Mouse (Mus musculus): Measurements from ENCODE around the gene Adgrl4. TPM values are rescaled to one million over a fixed set of nuclear protein-coding genes. Genes with fewer than 3 reads are reported as not detected.

The Adgrl4 gene
- polyA plus RNA-seq, 1 experiment from 2014 or later, result 15.2 TPM

- Histone ChIP-seq H3K4me3 (no peak overlapping the region), H3K4me1 (replicated peaks) (no peaks in the 10 kb centered on the region)
- 80% methylated on average over 5 of the region's 5 CpGs for WGBS
These were observed 73.5 kb downstream of the Adgrl4 start for GRCm38 (mm10) chr3:151511184-151511583.

GRCm38 (mm10) chr3:151547182-151547581, 109.5 kb downstream of the Adgrl4 start:
- Histone ChIP-seq H3K4me2 (no peak overlapping the region), H3K36me3 (no peaks in the 10 kb centered on the region), H3K4me1 (replicated peaks) (no peaks in the 10 kb centered on the region), H3K9me3 (replicated peaks) (no peaks in the 10 kb centered on the region), H3K27me3 (no peaks in the 10 kb centered on the region), H3K9ac (no peak overlapping the region), H3K4me3 (no peak overlapping the region), H3K27ac (no peak overlapping the region)
- no peak for ATAC-seq (replicated peaks; ENCODE audit: insufficient number of reproducible peaks, insufficient read depth, low FRiP score, low read depth)
- WGBS, result 76% methylated on average over 3 of the region's 3 CpGs

More at GRCm38 (mm10) chr3:151511184-151511583, 73.5 kb downstream of the Adgrl4 start:
- ATAC-seq (replicated peaks; ENCODE audit: insufficient number of reproducible peaks, insufficient read depth, low FRiP score, low read depth), result no peak
- Histone ChIP-seq H3K36me3 (no peaks in the 10 kb centered on the region), H3K9me3 (replicated peaks) (no peaks in the 10 kb centered on the region), H3K27ac (no peak overlapping the region), H3K9ac (no peak overlapping the region), H3K27me3 (no peaks in the 10 kb centered on the region), H3K4me2 (no peak overlapping the region)

- H3K4me1 ChIP-seq (replicated peaks), result no peaks in the 10 kb centered on the region
- no peak overlapping the region for H3K4me3 ChIP-seq
- no peak overlapping the region for H3K9ac ChIP-seq
- no peak overlapping the region for H3K27ac ChIP-seq
- H3K4me2 ChIP-seq, result no peak overlapping the region
- no peak for ATAC-seq (replicated peaks; ENCODE audit: insufficient number of reproducible peaks, insufficient read depth, low FRiP score, low read depth)
- WGBS, result 39% methylated on average over 5 of the region's 5 CpGs
- H3K36me3 ChIP-seq, result no peaks in the 10 kb centered on the region
- no peaks in the 10 kb centered on the region for H3K27me3 ChIP-seq
- no peaks in the 10 kb centered on the region for H3K9me3 ChIP-seq (replicated peaks)
These were observed 113.3 kb downstream of the Adgrl4 start for GRCm38 (mm10) chr3:151551002-151551401.

GRCm38 (mm10) chr3:151556635-151557034, 118.9 kb downstream of the Adgrl4 start:
- WGBS, result 83% methylated on average over 2 of the region's 2 CpGs
- Histone ChIP-seq H3K27me3 (no peaks in the 10 kb centered on the region), H3K9me3 (replicated peaks) (no peaks in the 10 kb centered on the region), H3K4me1 (replicated peaks) (no peaks in the 10 kb centered on the region), H3K4me3 (no peak overlapping the region), H3K36me3 (no peaks in the 10 kb centered on the region), H3K27ac (no peak overlapping the region), H3K4me2 (no peak overlapping the region), H3K9ac (no peak overlapping the region)
- no peak for ATAC-seq (replicated peaks; ENCODE audit: insufficient number of reproducible peaks, insufficient read depth, low FRiP score, low read depth)

- 32% methylated on average over 2 of the region's 2 CpGs for WGBS
These were observed 119.4 kb downstream of the Adgrl4 start for GRCm38 (mm10) chr3:151557125-151557524.

GRCm38 (mm10) chr3:151557607-151558006, 119.9 kb downstream of the Adgrl4 start:
- H3K4me3 ChIP-seq, result no peak overlapping the region
- 55% methylated on average over 5 of the region's 5 CpGs for WGBS
- no peak overlapping the region for H3K4me2 ChIP-seq
- H3K9me3 ChIP-seq (replicated peaks), result no peaks in the 10 kb centered on the region
- no peaks in the 10 kb centered on the region for H3K27me3 ChIP-seq
- no peak for ATAC-seq (replicated peaks; ENCODE audit: insufficient number of reproducible peaks, insufficient read depth, low FRiP score, low read depth)
- no peak overlapping the region for H3K9ac ChIP-seq
- no peaks in the 10 kb centered on the region for H3K4me1 ChIP-seq (replicated peaks)
- no peak overlapping the region for H3K27ac ChIP-seq
- H3K36me3 ChIP-seq, result no peaks in the 10 kb centered on the region

More at GRCm38 (mm10) chr3:151557125-151557524, 119.4 kb downstream of the Adgrl4 start:
- no peak for ATAC-seq (replicated peaks; ENCODE audit: insufficient number of reproducible peaks, insufficient read depth, low FRiP score, low read depth)
- Histone ChIP-seq H3K9me3 (replicated peaks) (no peaks in the 10 kb centered on the region), H3K9ac (no peak overlapping the region), H3K36me3 (no peaks in the 10 kb centered on the region), H3K4me2 (no peak overlapping the region), H3K4me1 (replicated peaks) (no peaks in the 10 kb centered on the region), H3K27ac (no peak overlapping the region), H3K27me3 (no peaks in the 10 kb centered on the region), H3K4me3 (no peak overlapping the region)

GRCm38 (mm10) chr3:151558374-151558773, 120.7 kb downstream of the Adgrl4 start:
- Histone ChIP-seq H3K36me3 (no peaks in the 10 kb centered on the region), H3K27ac (no peak overlapping the region), H3K4me2 (no peak overlapping the region), H3K4me1 (replicated peaks) (no peaks in the 10 kb centered on the region), H3K9me3 (replicated peaks) (no peaks in the 10 kb centered on the region), H3K27me3 (no peaks in the 10 kb centered on the region), H3K4me3 (no peak overlapping the region), H3K9ac (no peak overlapping the region)
- WGBS, result 67% methylated on average over 4 of the region's 4 CpGs
- ATAC-seq (replicated peaks; ENCODE audit: insufficient number of reproducible peaks, insufficient read depth, low FRiP score, low read depth), result no peak

- no peak overlapping the region for H3K4me3 ChIP-seq
- no peaks in the 10 kb centered on the region for H3K9me3 ChIP-seq (replicated peaks)
- no peaks in the 10 kb centered on the region for H3K36me3 ChIP-seq
- no peaks in the 10 kb centered on the region for H3K27me3 ChIP-seq
- H3K4me2 ChIP-seq, result no peak overlapping the region
- H3K27ac ChIP-seq, result no peak overlapping the region
- WGBS, result 65% methylated on average over 16 of the region's 16 CpGs
- no peak for ATAC-seq (replicated peaks; ENCODE audit: insufficient number of reproducible peaks, insufficient read depth, low FRiP score, low read depth)
- no peaks in the 10 kb centered on the region for H3K4me1 ChIP-seq (replicated peaks)
- H3K9ac ChIP-seq, result no peak overlapping the region
These were observed 128.3 kb downstream of the Adgrl4 start for GRCm38 (mm10) chr3:151565664-151566621.

- WGBS, result 59% methylated on average over 5 of the region's 5 CpGs
- Histone ChIP-seq H3K9me3 (replicated peaks) (no peaks in the 10 kb centered on the region), H3K27ac (no peak overlapping the region), H3K4me2 (no peak overlapping the region), H3K4me1 (replicated peaks) (no peaks in the 10 kb centered on the region), H3K36me3 (no peaks in the 10 kb centered on the region), H3K4me3 (no peak overlapping the region), H3K27me3 (no peaks in the 10 kb centered on the region), H3K9ac (no peak overlapping the region)
- ATAC-seq (replicated peaks; ENCODE audit: insufficient number of reproducible peaks, insufficient read depth, low FRiP score, low read depth), result no peak
These were observed 128.9 kb downstream of the Adgrl4 start for GRCm38 (mm10) chr3:151566629-151567028.

GRCm38 (mm10) chr3:151567541-151567940, 129.9 kb downstream of the Adgrl4 start:
- Histone ChIP-seq H3K4me3 (no peak overlapping the region), H3K27me3 (no peaks in the 10 kb centered on the region), H3K4me2 (no peak overlapping the region), H3K27ac (no peak overlapping the region), H3K9me3 (replicated peaks) (no peaks in the 10 kb centered on the region), H3K4me1 (replicated peaks) (no peaks in the 10 kb centered on the region), H3K36me3 (no peaks in the 10 kb centered on the region), H3K9ac (no peak overlapping the region)
- no peak for ATAC-seq (replicated peaks; ENCODE audit: insufficient number of reproducible peaks, insufficient read depth, low FRiP score, low read depth)
- 44% methylated on average over 3 of the region's 3 CpGs for WGBS

- no peak overlapping the region for H3K27ac ChIP-seq
- H3K36me3 ChIP-seq, result no peaks in the 10 kb centered on the region
- H3K9me3 ChIP-seq (replicated peaks), result no peaks in the 10 kb centered on the region
- H3K4me2 ChIP-seq, result no peak overlapping the region
- H3K4me3 ChIP-seq, result no peak overlapping the region
- no peak overlapping the region for H3K9ac ChIP-seq
- H3K27me3 ChIP-seq, result no peaks in the 10 kb centered on the region
- no peaks in the 10 kb centered on the region for H3K4me1 ChIP-seq (replicated peaks)
- 83% methylated on average over 5 of the region's 5 CpGs for WGBS
- no peak for ATAC-seq (replicated peaks; ENCODE audit: insufficient number of reproducible peaks, insufficient read depth, low FRiP score, low read depth)
These were observed 134.4 kb downstream of the Adgrl4 start for GRCm38 (mm10) chr3:151572089-151572488.

GRCm38 (mm10) chr3:151575292-151575691, 137.6 kb downstream of the Adgrl4 start:
- no peaks in the 10 kb centered on the region for H3K27me3 ChIP-seq
- ATAC-seq (replicated peaks; ENCODE audit: insufficient number of reproducible peaks, insufficient read depth, low FRiP score, low read depth), result no peak
- H3K9me3 ChIP-seq (replicated peaks), result no peaks in the 10 kb centered on the region
- H3K9ac ChIP-seq, result no peak overlapping the region
- 80% methylated on average over 7 of the region's 7 CpGs for WGBS
- no peak overlapping the region for H3K27ac ChIP-seq
- no peak overlapping the region for H3K4me2 ChIP-seq
- no peak overlapping the region for H3K4me3 ChIP-seq
- H3K36me3 ChIP-seq, result no peaks in the 10 kb centered on the region
- no peaks in the 10 kb centered on the region for H3K4me1 ChIP-seq (replicated peaks)
